Mouse (Mus musculus) hindbrain, postnatal 0 days (tissue): ENCODE measurements around the gene St8sia1. TPM values are rescaled to one million over a fixed set of nuclear protein-coding genes. Genes with fewer than 3 reads are reported as not detected.

Experiments
- ATAC-seq: fragments of 200-750 bp; cut with Nextera tagmentation; 2 replicates; pipeline ENCODE4 v1.8.0; 2017; ENCODE audit warnings: mild to moderate bottlenecking, moderate TSS enrichment, moderate library complexity
- DNase-seq: peaks from one replicate; pipeline ENCODE4 v3.0.0-alpha.2; 2015; ENCODE audit warnings: low spot score
- H3K27ac ChIP-seq: fragments of 300-500 bp; sonication (generic); 2 replicates; pipeline ENCODE4 v1.5.1; 2014; ENCODE audit warnings: mild to moderate bottlenecking
- H3K27me3 ChIP-seq: fragments of 300-500 bp; sonication (generic); 2 replicates; pipeline ENCODE4 v1.6.1; 2014; ENCODE audit warnings: low read length, mixed read lengths; ENCODE audit not compliant: insufficient read depth
- H3K36me3 ChIP-seq: fragments of 300-500 bp; sonication (generic); 2 replicates; pipeline ENCODE4 v1.6.1; 2014; ENCODE audit warnings: low read length, mixed read lengths; ENCODE audit not compliant: insufficient read depth
- H3K4me1 ChIP-seq: fragments of 300-500 bp; sonication (generic); 2 replicates; pipeline ENCODE4 v1.6.1; 2014; ENCODE audit warnings: antibody characterized with exemption, low read length, mixed read lengths; ENCODE audit not compliant: insufficient read depth
- H3K4me2 ChIP-seq: fragments of 300-500 bp; sonication (generic); 2 replicates; pipeline ENCODE4 v1.6.1; 2014; ENCODE audit warnings: low read depth, mild to moderate bottlenecking, low read length, moderate library complexity, mixed read lengths
- H3K4me3 ChIP-seq: fragments of 300-500 bp; sonication (generic); 2 replicates; pipeline ENCODE4 v1.5.1; 2014; ENCODE audit warnings: low read length
- H3K9ac ChIP-seq: fragments of 300-500 bp; sonication (generic); replicated peaks from 2 replicates; pipeline ENCODE4 v1.6.1; 2014; ENCODE audit warnings: mild to moderate bottlenecking, low read length, moderate library complexity, mixed read lengths
- H3K9me3 ChIP-seq: fragments of 300-500 bp; sonication (generic); 2 replicates; pipeline ENCODE4 v1.6.1; 2016; ENCODE audit warnings: low read length, mixed read lengths
- CTCF ChIP-seq: IDR thresholded peaks from 2 replicates; pipeline ENCODE4 v1.5.1; 2016; ENCODE audit warnings: antibody characterized with exemption, control low read depth, low read depth
- WGBS: fragments of 180-500 bp; shearing (Covaris S2); extraction: QIAGEN DNeasy Blood & Tissue Kit; methylation state at CpG from one replicate; pipeline ENCODE4 v1.1.7; 2014; 5-methylcytosine and 5-hydroxymethylcytosine counted together
- polyA plus RNA-seq: library from polyadenylated mRNA; unstranded; fragments of >200 nt; fragmentation: Nextera tagmentation; extraction: Ambion mirVana; gene quantifications from 2 replicates; pipeline ENCODE4 v1.2.1, GENCODE M21; 2015
- total RNA-seq: library from RNA; depleted of rRNA; stranded (reverse); fragments of >200 nt; gene quantifications from 2 replicates; pipeline ENCODE4 v1.2.3, GENCODE M21; 2014

Gene St8sia1
- total and polyA plus RNA-seq, 2 experiments from 2014 or later = 3.7 to 18.0 TPM

DNA sequence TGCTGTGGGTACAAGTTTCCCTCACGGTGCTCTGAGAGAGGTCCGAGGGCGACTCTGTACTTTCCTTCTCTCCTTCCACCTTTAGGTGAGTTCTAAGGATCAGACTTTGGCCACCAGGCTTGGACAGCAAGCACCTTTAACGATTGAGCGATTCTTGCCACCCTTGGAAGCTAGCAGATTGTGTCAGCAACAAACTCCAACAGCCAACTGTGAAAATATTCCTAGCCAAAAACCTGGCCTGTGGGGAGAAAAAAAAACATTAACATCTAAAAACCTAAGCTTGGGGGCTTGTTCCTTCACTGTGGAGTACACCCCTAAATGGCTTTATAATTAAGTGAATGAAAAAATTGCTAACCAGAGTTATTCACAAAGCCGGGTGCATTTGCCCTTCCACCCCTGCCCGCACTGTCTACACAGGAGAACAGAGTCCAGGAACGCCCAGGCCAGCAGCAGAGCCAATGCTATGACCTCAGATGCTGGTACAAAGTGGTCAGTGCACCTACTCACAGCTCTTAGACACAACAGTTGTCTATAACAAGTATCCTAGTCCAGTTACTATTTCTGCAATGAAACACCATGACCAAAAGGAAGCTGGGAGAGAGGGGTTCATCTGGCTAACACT, 83.3 kb downstream of the St8sia1 start:
- no peak for ATAC-seq

DNA sequence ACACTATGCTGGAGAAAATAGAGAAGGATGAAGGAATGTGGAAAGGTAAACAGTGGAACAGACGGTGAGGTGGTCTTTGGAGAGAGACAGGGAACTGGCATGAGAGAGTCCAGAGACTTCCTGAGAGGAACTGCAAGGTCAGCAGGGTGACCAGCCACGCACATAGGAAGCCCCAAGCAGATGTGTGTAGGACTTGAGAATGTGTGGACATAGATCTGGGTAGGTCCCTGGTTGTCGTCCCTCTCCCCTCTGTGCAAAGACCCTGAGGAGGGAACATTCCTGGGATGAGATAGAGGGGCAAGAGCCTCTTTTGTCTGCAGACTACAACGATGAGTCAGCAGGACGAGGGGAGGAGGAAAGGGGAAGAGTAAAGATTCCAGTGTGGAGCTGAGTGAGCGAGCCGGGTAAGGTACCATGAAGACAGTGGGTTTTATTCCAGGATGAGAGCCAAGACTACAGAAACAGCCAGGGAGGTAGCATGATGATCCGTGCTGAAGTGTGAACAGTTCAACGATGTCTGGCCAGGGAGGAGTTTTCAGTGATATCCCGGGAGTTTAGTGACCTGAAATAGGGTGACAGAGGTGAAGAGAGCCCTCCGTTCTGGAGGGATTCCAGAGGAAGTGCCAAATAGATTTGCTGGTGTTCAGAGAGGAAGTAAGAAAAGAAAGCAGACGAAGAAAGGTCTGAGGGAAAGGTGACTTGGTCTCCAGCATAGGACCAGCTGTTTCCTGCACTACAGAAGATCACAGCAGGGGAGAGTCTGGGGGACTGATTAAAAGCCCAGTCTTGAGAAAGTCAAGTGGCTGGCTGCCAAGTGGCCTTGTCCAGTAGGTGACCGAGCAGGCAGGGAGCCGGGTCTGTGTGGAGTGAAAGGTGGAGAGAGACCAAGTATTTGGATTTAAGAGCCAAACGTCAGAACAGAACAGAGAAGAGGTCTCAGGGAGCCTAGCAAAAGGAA, 85.2 kb downstream of the St8sia1 start:
- Histone ChIP-seq H3K4me1 (peaks cover 17% of the 10 kb centered on the region; the same call in 1 of the 2 replicates), H3K36me3 (no peaks in the 10 kb centered on the region), H3K4me2 (no peak overlapping the region), H3K9ac (no peak overlapping the region), H3K4me3 (no peak overlapping the region), H3K27me3 (no peaks in the 10 kb centered on the region), H3K27ac (peak overlapping the region; percentile 41; the same call in 1 of the 2 replicates), H3K9me3 (no peaks in the 10 kb centered on the region)
- WGBS = 30% methylated on average over 15 of the region's 15 CpGs
- TF ChIP-seq CTCF = no peak
- DNase-seq (peak; percentile 28), ATAC-seq (peak; percentile 6; the same call in 1 of the 2 replicates)

More for the DNA sequence above, 83.3 kb downstream of the St8sia1 start:
- Histone ChIP-seq H3K4me2 (no peak overlapping the region), H3K27ac (no peak overlapping the region), H3K4me3 (no peak overlapping the region), H3K36me3 (no peaks in the 10 kb centered on the region), H3K4me1 (peaks cover 17% of the 10 kb centered on the region; the same call in 1 of the 2 replicates), H3K9ac (no peak overlapping the region), H3K9me3 (no peaks in the 10 kb centered on the region), H3K27me3 (no peaks in the 10 kb centered on the region)
- DNase-seq = no peak
- no peak for TF ChIP-seq CTCF
- WGBS = 87% methylated on average over 8 of the region's 8 CpGs

DNA sequence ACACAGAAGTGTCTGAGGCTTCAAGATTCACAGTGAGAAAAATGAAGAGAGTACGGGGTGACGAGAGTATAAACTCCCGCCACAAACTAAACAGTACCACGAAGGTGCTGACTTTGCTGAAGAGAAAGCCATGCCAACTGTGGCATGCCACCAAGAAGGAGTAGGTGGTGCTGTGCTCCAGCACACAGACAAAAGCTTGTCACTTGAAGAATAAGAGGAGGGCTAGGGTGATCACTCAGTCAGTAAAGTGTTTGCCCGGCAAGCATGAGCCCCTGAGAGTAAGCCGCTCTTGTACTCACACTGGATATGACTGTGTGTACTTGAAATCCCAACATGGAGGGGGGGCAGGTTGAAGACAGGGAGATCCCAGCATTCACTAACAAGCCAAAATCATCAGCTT, 87.0 kb downstream of the St8sia1 start:
- H3K27ac ChIP-seq = peak overlapping the region; percentile 54; the same call in 1 of the 2 replicates
- peak; percentile 22; the same call in 1 of the 2 replicates for TF ChIP-seq CTCF
- H3K36me3 ChIP-seq = no peaks in the 10 kb centered on the region
- no peaks in the 10 kb centered on the region for H3K27me3 ChIP-seq
- H3K4me2 ChIP-seq = peak overlapping the region; percentile 31; the same call in 1 of the 2 replicates
- H3K4me1 ChIP-seq = peaks cover 17% of the 10 kb centered on the region; the same call in 1 of the 2 replicates
- H3K4me3 ChIP-seq = no peak overlapping the region
- 20% methylated on average over 6 of the region's 6 CpGs for WGBS
- ATAC-seq (peak; percentile 18; the same call in 1 of the 2 replicates), DNase-seq (peak; percentile 30)
- no peak overlapping the region for H3K9ac ChIP-seq
- no peaks in the 10 kb centered on the region for H3K9me3 ChIP-seq

DNA sequence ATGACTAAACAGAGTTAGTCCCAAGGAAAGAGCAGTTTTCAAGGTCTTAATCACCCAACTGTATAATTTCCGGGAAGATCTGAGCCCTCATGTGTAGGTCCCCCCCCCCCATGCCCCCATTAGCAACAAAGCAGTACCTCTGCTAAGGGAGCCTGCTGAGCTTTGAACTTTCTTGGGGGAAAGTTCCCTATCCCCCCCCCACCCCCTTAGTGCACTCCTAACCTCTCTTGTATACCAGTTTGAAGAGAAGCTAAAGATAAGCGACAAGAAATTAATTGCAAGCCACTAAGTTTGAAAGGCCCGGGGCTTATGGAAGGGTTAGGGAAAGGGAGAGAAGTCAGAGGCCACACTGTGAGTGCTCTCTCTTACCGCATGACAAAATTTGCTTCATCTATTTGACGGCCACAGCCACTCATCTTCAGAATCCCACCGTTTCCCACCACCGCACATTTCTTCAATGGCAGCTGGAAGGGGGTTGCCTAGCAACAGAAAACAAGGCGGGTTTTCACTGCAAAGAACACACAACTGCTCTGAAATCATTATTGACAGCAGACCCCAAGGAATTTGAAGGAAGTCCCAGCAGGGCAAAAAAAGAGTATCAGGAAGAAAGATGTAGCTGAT, 87.9 kb downstream of the St8sia1 start:
- Histone ChIP-seq H3K27ac (0 out of 2 replicates have a peak overlapping the region, but pooled peaks have one; percentile 54), H3K9me3 (no peaks in the 10 kb centered on the region), H3K4me3 (no peak overlapping the region), H3K4me2 (peak overlapping the region; percentile 31), H3K27me3 (no peaks in the 10 kb centered on the region), H3K4me1 (peaks cover 17% of the 10 kb centered on the region; the same call in 1 of the 2 replicates), H3K9ac (no peak overlapping the region), H3K36me3 (no peaks in the 10 kb centered on the region)
- peak; percentile 50; the same call in 1 of the 2 replicates for ATAC-seq
- peak; percentile 68 for DNase-seq
- TF ChIP-seq CTCF = no peak
- WGBS = 3% methylated on average over 8 of the region's 8 CpGs

DNA sequence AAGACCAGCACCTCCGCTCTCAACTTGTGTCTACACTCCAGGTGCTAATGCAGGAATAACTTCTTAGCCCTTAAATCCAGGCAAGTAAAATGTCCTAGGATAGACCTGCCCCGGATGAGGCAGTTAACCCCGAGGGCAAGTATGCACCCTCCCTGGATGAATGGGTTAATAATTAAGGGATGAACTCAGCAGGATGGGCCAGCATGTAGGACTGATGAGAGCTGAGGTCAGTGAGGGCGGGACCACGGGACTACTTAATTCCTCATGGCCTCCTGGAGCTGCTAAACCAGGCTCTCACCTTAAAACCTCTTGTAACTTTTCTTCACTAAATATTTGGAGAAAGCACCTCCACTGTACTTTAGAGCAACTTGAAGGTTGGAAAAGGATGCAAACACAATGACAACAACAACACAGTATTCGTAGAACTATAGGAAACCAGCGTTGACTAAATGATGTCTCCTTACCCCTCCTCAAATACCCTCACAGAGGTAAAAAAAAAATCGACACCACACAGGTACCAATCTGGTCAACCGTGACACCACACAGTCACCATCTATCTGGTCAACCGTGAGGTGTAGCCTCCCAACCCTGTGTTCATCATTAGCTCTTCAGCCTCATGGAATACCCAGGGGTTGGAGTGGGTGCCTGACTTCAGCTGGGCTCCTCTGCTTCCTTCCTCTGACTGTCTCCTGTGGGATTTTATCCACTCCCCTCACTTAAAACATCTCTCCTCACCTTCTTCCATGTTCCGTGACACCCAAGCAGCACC, 90.3 kb downstream of the St8sia1 start:
- no peak for TF ChIP-seq CTCF
- ATAC-seq = no peak

More for the DNA sequence above, 90.3 kb downstream of the St8sia1 start:
- WGBS = 80% methylated on average over 11 of the region's 11 CpGs
- no peak overlapping the region for H3K4me2 ChIP-seq
- no peaks in the 10 kb centered on the region for H3K27me3 ChIP-seq
- DNase-seq = no peak
- no peak overlapping the region for H3K4me3 ChIP-seq
- H3K4me1 ChIP-seq = peaks cover 12% of the 10 kb centered on the region; the same call in 1 of the 2 replicates
- no peak overlapping the region for H3K9ac ChIP-seq
- no peaks in the 10 kb centered on the region for H3K9me3 ChIP-seq
- H3K27ac ChIP-seq = no peak overlapping the region
- no peaks in the 10 kb centered on the region for H3K36me3 ChIP-seq
